Mouse (Mus musculus) T-helper 1 cell (primary cell): ENCODE data around the gene Abhd12.

Experiments
- in situ Hi-C: fragments of 300-600 bp; cut with MboI, MseI; formaldehyde crosslinking; loops from one replicate; pipeline ENCODE4 v1.15.1; 2025; ENCODE audit warnings: high pct_unique_total_duplicates

Abhd12 gene

DNA sequence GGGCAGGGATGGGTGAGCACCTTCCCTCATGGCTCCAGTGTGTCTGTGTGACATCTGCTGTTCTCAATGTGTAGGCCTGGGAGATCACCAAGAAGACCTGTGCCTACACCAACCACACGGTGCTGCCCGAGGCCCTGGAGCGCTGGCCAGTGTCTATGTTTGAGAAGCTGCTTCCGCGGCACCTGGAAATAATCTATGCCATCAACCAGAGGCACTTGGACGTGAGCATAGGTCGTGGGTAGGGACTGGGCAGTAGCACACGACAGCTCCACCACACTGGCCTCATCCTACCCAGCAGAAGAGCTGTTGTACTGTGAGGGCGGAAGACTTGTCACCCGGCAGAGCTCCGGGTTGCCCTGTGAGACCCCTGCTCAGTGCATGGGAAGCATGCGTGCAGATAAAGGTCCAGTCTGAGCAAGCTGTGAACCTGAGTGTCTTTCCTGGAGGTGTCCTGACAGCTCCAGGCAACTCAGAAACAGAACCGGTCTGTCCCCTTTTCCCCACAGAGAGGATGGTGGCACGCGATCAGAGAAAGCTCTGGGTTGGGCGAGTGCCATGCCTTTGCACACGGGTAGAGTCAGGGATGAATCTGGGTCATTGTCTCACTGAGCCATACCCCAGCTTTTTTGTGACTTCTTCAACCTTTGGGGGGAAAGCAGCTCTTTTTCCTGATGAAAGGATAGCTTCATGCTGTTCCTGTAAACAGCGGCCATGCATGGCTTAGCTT is 87.7 kb downstream of the Abhd12 start:
- in situ Hi-C loops = no loop called here

DNA sequence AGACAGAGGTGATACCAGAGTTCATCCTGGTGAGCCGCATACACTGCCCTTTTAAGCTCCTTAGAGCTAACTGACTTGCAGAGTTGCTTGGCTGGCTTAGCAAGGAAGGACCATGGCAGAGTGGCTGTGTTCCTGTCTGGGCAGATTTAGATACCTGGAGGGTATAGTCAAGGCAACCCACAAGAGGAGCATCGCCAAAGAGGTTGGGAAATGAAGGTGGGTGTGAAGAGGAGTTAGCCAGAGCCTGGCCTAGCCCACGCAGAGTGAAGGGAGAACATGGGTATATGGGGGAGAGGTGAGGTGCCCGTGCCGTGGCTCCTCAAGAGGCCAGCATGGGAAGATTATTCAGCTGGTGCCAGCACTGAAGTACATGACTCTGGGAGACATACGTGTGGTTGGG is 91.7 kb downstream of the Abhd12 start:
- in situ Hi-C loops = no loop called here

DNA sequence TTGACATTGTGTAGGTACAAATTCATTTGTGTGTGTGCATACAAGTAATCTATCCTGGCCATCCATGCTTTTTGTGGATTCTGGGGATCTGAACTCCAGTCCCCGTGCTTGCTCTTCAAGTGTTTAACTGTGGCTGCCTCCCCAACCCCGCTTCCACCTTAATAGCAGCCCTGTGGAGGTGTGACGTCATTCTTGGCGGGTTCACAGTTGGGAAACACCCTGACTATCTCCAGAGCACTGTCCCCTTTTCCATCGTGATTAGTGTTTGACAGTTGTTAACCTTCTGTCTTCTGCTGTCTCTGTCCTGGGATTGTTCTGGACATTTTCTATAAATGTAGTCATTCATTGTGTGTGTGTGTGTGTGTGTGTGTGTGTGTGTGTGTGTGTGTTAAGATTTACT is 93.9 kb downstream of the Abhd12 start:
- in situ Hi-C loops = no loop called here

DNA sequence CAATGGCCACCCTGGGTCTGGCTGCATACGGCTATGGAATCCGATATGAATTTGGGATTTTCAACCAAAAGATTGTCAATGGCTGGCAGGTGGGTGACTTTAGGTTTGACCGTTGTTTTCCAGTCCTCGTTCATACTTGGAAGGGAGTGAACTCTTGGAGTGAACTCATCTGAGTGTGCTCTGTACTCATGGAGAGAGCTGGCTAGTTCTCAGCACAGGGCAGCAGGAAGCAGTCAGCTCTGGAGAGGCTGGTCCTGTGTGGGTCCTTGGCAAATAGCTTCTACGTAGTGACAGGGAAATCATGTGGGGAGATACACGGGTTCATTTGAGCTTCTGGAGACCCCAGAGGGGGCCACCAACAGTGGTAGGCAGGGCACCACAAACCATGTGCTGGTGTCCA is 95.7 kb downstream of the Abhd12 start:
- in situ Hi-C loops = no loop called here

DNA sequence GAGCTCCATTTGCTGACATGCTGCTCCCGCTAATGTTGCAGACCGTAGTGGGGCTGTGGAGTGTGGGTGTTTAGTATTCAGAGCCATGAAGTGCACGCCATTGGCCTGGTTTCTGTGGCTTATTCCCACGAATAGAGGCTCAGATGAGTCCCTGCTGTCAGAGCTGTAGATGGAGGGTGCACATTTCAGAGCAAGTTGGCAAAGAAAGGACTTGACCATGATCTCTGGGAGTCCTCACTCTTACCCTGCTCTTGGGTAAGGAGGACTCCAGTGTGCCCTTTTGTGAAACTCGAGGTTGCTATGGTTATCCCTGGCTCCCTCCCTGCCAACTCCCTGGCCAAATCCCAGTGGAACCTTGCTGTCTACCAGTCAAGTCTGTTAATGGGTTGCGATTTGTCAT is 96.2 kb downstream of the Abhd12 start:
- in situ Hi-C loops = no loop called here

DNA sequence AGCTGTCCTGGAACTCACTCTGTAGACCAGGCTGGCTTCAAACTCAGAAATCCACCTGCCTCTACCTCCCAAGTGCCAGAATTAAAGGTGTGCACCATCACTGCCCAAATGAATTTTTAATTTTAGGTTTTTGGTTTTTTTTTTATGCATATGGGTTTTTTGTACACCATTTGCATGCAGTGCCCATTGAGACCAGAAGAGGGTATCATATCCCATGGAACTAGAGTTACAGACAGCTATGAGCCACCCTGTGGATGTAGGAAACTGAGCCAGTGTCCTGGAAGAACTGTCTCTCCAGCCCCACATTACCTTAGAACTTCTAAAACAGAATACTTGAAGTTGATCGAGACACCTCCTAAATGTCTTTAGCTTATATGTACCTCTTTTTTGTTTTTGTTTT is 101.5 kb downstream of the Abhd12 start:
- in situ Hi-C loops = no loop called here

DNA sequence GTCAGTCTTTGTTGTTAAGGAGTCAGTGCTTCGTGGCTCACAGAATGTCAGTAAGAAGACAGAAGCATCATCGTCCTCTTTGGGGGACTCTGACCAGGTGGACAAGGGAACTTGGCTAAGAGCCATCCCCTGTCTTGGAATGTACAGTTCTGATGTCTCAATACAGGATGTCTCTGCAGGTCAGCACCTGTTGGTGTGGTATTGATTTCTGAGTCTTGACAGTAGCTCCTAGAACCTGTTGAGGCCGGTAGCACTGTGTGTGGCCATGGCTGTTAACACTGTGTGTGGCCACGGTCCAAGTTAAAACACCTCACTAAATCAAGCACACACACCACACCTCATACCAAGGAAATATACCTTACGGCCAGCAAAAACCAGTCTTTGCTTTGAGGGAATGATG is 103.9 kb downstream of the Abhd12 start:
- in situ Hi-C loops = no loop called here

DNA sequence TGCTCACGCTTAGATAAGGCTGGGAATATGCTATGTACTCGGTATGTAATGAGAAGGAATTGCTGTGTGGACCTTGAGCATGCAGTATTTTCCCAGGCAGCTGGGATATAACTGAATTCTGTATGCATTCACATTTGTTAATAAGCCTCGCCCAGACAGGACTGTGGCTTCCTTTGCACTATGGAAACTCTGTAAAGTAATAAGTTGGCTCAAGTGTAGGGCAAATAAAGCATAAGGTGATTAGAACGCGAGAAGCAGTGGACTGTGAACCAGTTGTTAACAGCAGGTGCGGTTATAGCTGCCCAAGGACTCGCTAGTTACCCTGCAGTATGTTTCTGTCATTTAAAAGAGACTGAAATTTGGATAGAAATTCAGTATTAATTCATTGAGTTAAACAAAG is 106.5 kb downstream of the Abhd12 start:
- in situ Hi-C loops = loop anchor here (5.0 kb wide), 1 partner anchor 99 kb away; no protein-coding TSS in a partner anchor

DNA sequence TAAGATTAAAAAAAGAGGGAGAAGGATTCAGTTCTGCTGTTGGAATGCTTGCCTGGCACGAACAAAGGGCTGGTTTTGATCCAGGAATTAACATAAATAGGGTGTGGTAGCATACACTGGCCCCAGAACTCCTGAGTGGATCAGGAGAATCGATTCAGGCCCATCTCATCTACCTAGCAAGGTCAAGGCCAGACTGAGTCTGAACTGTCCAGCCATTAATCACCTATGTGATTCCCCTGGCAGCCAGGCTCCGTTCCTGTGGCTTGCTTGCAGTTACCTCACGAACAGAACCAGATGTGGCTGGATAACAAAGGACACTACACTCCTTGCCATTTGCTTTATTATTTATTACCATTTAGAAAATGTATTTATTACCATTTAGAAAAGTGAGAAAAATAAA is 111.2 kb downstream of the Abhd12 start:
- in situ Hi-C loops = no loop called here

DNA sequence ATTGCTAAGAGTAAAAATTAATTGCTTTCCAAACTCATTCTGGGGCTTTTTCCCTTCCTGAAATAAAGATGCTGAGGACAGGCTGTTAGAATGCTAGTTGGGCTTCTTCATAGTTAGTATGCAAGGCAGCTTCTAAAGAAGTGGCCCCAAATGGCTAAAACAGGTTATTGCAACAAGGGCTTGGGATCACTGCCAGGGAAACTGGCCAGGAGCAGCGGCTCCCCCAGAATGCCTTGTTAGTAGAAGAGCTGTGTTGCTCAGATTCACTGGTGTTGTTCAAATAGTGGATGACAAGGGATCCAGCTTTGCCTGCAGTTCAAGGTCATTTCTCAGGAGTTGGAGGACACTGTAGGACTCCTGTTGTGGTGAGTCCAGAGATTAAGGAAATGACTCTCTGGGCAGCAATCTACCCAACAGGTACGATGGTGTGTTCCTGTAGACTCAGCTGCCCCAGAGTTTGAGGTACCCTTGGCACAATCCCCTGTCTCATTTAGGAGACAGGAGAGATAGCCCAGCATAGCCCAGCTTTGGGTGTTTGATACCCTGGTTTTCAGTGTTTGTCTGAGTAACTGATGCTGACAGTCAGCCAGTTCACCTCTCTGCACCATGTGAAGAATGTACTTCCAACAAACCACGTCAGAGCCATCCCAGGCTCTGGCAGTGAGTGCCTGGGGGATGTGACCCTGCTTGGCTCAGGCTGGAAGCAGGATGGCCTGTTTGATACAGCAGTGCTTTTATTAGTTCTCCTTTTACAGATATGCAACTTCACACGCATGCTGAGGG is 115.6 kb downstream of the Abhd12 start:
- in situ Hi-C loops = no loop called here

DNA sequence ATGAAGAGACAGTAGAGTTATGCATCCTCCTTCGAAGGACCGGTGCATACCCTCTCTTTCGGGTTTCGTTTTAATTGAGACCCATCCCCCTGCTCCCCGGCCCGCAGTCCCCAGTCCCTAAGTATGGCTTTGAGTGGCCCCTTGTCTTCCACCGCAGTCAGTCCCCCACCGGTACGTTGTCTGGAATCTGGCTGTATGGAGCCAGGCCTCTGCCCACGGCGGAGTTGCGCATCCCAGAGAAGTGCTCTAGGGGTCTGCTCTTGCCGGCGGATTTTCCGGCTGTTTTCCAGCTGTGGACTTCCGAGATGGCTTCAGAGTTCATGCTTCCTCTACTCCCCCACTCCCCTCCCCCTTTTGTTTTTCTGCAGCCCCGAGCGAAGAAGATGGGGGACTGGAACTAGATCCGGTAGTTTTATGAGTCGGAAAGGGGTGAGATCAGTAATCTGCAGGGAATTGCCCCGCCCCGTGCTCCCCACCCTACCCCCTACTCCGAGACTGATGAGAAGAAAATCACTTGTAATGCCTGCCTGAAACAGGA is 117.2 kb downstream of the Abhd12 start:
- in situ Hi-C loops = no loop called here

DNA sequence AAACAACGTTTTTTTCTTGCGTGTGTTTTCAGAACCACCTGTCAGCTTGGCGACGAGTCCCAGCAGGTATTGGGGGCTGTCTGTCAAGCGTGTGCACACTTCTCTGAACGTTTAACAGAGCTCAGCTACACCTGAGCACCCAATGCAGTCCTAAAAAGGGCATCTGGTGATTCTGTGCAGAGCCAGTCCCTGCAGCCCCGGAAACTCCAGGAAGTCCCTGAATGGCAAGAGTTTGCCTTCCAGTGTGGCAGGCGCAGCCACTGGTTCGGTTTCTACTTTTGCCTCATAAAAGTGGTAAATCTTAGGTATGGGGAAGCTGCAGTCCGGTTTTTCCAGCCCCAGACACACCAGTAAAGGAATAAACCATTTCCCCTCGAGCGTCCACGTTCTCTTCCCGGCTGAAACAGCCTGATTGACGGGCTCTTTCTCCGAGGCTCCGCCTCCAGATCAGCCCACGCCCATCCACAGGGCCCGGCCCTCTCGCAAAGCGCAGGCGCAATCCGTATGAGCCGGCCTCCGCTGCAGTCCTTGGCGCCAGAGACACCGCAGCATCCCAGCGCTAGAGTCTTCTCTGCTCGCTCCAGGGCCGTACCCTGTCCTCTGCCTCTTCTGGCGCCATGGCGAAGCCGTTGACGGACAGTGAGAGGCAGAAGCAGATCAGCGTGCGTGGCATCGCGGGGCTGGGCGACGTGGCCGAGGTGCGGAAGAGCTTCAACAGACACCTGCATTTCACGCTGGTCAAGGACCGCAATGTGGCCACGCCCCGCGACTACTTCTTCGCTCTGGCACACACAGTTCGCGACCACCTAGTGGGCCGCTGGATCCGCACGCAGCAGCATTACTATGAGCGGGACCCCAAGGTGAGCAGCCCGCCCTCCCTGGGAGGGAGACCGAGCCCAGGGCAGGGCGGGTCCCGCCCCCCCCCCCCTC is 118.0 kb downstream of the Abhd12 start, which contains the start of gene Pygb:
Pygb (plus strand) TSS at position 485 of the 930 bp plus-strand sequence.
- in situ Hi-C loops = no loop called here

DNA sequence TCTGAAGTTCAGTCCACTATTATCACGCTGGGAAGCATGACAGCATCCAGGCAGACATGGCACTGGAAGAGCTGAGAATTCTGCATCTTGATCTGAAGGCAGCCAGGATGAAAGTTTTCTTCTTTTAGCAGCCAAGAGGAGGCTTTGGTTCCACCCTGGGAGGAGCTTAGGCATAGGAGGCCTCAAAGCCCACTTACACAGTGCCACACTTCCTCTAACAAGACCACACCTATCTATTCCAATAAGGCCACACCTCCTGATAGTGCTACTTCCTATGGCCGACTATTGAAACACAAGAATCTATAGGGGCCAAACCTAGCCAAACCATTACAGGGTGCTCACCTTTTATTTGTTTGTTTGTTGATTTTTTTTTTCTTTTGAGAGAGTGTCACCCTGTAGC is 121.7 kb downstream of the Abhd12 start:
- in situ Hi-C loops = no loop called here
